Mouse (Mus musculus) thymus, adult 2 months (tissue): ENCODE data around the gene Serpina1c.
"Not testable (repeated sequence)": the region's sequence is repeated elsewhere in the genome, so short reads cannot be mapped to it uniquely, and the experiment has no call there.

Experiments used
- CTCF ChIP-seq: fragments of 200-500 bp; IDR thresholded peaks from 2 replicates; pipeline ENCODE4 v1.5.1; 2012; ENCODE audit warnings: mild to moderate bottlenecking, control low read depth, low read length, moderate library complexity, borderline replicate concordance; ENCODE audit not compliant: control insufficient read depth, poor library complexity, insufficient read depth; ENCODE audit errors: extremely low read depth
- POLR2A ChIP-seq: fragments of 200-500 bp; IDR thresholded peaks from 2 replicates; pipeline ENCODE4 v1.6.1; 2012; ENCODE audit warnings: mild to moderate bottlenecking, low read length, control low read depth, moderate library complexity; ENCODE audit not compliant: control insufficient read depth, poor library complexity, insufficient read depth; ENCODE audit errors: extremely low read depth

DNA sequence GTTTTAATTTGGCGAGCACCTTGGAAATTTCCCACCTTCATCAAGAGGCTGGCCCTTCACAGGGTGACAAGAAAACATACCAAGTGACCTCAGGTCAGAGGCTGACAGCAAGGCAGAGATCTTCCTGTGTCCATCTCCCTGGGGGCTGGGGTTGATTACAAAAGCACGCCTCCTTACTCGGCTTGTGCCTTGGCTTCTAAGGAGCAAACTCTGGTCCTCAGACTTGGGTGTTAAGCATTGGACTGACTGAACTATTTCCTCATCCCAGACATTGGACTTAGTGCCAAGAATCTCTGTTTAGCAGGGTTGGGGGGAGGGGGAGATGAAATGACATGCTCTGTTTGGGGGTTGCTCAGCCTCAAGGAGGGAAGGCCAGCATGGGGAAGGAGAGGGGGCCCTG lies 2.8 kb downstream of the Serpina1c start:
- TF ChIP-seq CTCF, POLR2A: not testable (repeated sequence)
